Mouse (Mus musculus): ENCODE data around the gene Sept9. TPM values are rescaled to one million over a fixed set of nuclear protein-coding genes. Genes with fewer than 3 reads are reported as not detected.

The Sept9 gene
- polyA plus RNA-seq, 1 experiment from 2014 or later, result 186 TPM

GRCm38 (mm10) chr11:117232032-117232431 is 32.6 kb downstream of the Sept9 start:
- DNase-seq (ENCODE audit: low spot score), result peak; percentile 33
- Histone ChIP-seq H3K36me3 (no peaks in the 10 kb centered on the region), H3K4me3 (peak overlapping the region; percentile 27), H3K27ac (peak overlapping the region; percentile 75; the same call in 1 of the 2 replicates), H3K9me3 (no peaks in the 10 kb centered on the region), H3K27me3 (ENCODE audit: insufficient read depth, poor library complexity, severe bottlenecking) (peaks cover 25% of the 10 kb centered on the region; the same call in 1 of the 2 replicates), H3K4me1 (replicated peaks) (peaks cover 58% of the 10 kb centered on the region)
- WGBS, result 28% methylated on average over 19 of the region's 19 CpGs

GRCm38 (mm10) chr11:117232886-117233458 is 33.5 kb downstream of the Sept9 start:
- Histone ChIP-seq H3K4me1 (replicated peaks) (peaks cover 56% of the 10 kb centered on the region), H3K9me3 (no peaks in the 10 kb centered on the region), H3K4me3 (no peak overlapping the region), H3K36me3 (no peaks in the 10 kb centered on the region), H3K27me3 (ENCODE audit: insufficient read depth, poor library complexity, severe bottlenecking) (peaks cover 25% of the 10 kb centered on the region; the same call in 1 of the 2 replicates), H3K27ac (no peak overlapping the region)
- 63% methylated on average over 10 of the region's 10 CpGs for WGBS
- DNase-seq (ENCODE audit: low spot score), result no peak

DNA sequence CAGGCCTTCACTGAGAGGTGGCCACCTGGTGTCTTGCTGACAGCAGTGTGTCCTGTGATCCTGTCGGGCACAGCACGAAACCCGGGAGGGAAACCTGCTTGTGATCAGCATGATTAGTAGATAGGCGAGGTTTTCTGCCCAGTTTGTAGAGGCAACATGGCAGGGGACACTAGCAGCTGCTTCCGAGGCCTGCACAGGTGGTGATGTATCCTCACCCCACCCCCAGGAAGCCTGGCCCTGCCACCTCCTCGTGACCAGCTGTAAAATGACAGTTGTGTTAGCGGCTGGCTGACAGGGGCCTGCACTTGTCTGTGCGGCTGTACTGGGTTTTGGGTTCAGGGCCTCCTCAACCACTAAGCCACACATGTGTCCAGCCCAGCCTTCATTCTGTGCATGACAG is 34.4 kb downstream of the Sept9 start:
- H3K4me3 ChIP-seq, result no peak overlapping the region
- H3K36me3 ChIP-seq, result no peaks in the 10 kb centered on the region
- WGBS, result 65% methylated on average over 8 of the region's 8 CpGs
- peaks cover 56% of the 10 kb centered on the region for H3K4me1 ChIP-seq (replicated peaks)
- H3K9me3 ChIP-seq, result no peaks in the 10 kb centered on the region
- H3K27me3 ChIP-seq (ENCODE audit: insufficient read depth, poor library complexity, severe bottlenecking), result peaks cover 25% of the 10 kb centered on the region; the same call in 1 of the 2 replicates
- no peak for DNase-seq (ENCODE audit: low spot score)
- no peak overlapping the region for H3K27ac ChIP-seq

GRCm38 (mm10) chr11:117235086-117235897 is 35.8 kb downstream of the Sept9 start:
- H3K27me3 ChIP-seq (ENCODE audit: insufficient read depth, poor library complexity, severe bottlenecking), result peaks cover 25% of the 10 kb centered on the region; the same call in 1 of the 2 replicates
- no peaks in the 10 kb centered on the region for H3K36me3 ChIP-seq
- WGBS, result 57% methylated on average over 12 of the region's 12 CpGs
- H3K9me3 ChIP-seq, result no peaks in the 10 kb centered on the region
- H3K4me3 ChIP-seq, result no peak overlapping the region
- H3K4me1 ChIP-seq (replicated peaks), result peaks cover 56% of the 10 kb centered on the region
- H3K27ac ChIP-seq, result peak overlapping the region; percentile 46; the same call in 1 of the 2 replicates
- no peak for DNase-seq (ENCODE audit: low spot score)

DNA sequence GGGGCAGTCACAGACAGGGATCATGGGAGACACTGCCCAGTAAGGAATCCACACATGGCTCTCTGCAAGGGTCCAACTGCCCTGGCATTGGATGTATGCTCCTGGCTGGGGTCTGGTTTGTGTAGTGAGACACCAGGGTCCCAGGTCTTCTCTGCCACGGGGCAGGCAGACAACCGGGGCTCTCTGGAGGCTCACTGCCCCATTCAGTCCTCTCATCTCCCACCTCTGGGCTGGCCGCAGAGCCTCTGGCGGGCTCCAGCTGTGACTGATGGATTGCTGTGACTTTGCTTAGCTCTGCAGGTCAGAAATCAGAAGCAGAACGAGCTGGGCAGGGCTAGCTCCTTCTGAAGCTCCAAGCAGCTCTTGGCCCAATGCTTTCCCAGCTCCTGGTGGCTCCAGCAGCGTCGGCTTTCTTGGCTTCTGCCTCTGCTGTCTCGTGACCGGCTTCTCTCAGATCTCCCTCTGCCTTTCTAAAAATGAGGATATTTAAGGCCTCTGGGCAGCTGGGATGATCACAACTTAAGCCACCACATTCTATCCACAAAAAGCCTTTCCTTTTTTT is 36.5 kb downstream of the Sept9 start:
- WGBS, result 30% methylated on average over 9 of the region's 9 CpGs
- Histone ChIP-seq H3K9me3 (no peaks in the 10 kb centered on the region), H3K27me3 (ENCODE audit: insufficient read depth, poor library complexity, severe bottlenecking) (peaks cover 25% of the 10 kb centered on the region; the same call in 1 of the 2 replicates), H3K4me3 (no peak overlapping the region), H3K27ac (0 out of 2 replicates have a peak overlapping the region, but pooled peaks have one; percentile 42), H3K36me3 (no peaks in the 10 kb centered on the region), H3K4me1 (replicated peaks) (peaks cover 56% of the 10 kb centered on the region)
- DNase-seq (ENCODE audit: low spot score), result no peak

DNA sequence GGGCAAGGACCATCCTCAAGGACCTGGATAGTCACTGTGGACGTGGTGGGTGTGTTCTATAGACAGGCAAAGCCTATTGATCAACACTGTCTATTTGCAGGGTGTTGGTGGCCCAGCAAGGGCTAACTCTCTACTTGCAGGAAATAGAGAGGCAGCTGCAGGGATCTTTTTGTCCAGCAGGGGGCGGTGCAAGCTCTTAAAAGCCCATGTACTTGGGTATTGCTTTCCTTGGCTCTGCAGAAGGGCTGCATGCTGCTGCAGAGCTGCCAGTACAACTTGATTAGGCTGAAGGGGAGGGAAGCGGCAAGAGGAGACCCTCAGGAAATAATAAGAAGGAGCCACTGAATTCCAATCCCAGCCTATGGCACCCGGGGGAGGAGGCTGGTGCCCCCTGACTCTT is 38.7 kb downstream of the Sept9 start:
- 0 out of 2 replicates have a peak overlapping the region, but pooled peaks have one; percentile 29 for H3K27ac ChIP-seq
- H3K36me3 ChIP-seq, result no peaks in the 10 kb centered on the region
- H3K27me3 ChIP-seq (ENCODE audit: insufficient read depth, poor library complexity, severe bottlenecking), result peaks cover 25% of the 10 kb centered on the region; the same call in 1 of the 2 replicates
- H3K4me3 ChIP-seq, result no peak overlapping the region
- H3K4me1 ChIP-seq (replicated peaks), result peaks cover 39% of the 10 kb centered on the region
- DNase-seq (ENCODE audit: low spot score), result peak; percentile 94
- WGBS, result 2% methylated on average over 4 of the region's 4 CpGs
- no peaks in the 10 kb centered on the region for H3K9me3 ChIP-seq

- H3K36me3 ChIP-seq, result no peaks in the 10 kb centered on the region
- no peak overlapping the region for H3K4me3 ChIP-seq
- H3K27me3 ChIP-seq (ENCODE audit: insufficient read depth, poor library complexity, severe bottlenecking), result peaks cover 11% of the 10 kb centered on the region; the same call in 1 of the 2 replicates
- no peak overlapping the region for H3K27ac ChIP-seq
- H3K9me3 ChIP-seq, result no peaks in the 10 kb centered on the region
- H3K4me1 ChIP-seq (replicated peaks), result peaks cover 24% of the 10 kb centered on the region
- whole genome bisulfite sequencing, result 86% methylated on average over 6 of the region's 6 CpGs
- no peak for DNase-seq (ENCODE audit: low spot score)
Observed at GRCm38 (mm10) chr11:117239617-117240016, 40.2 kb downstream of the Sept9 start.

- 77% methylated on average over 9 of the region's 9 CpGs for WGBS
Observed at GRCm38 (mm10) chr11:117240322-117240721, 40.9 kb downstream of the Sept9 start.

GRCm38 (mm10) chr11:117240861-117241738 is 41.6 kb downstream of the Sept9 start:
- Histone ChIP-seq H3K27me3 (ENCODE audit: insufficient read depth, poor library complexity, severe bottlenecking) (0 out of 2 replicates have a peak, but pooled peaks cover under 1% of the 10 kb centered on the region), H3K36me3 (no peaks in the 10 kb centered on the region), H3K9me3 (no peaks in the 10 kb centered on the region), H3K27ac (no peak overlapping the region), H3K4me1 (replicated peaks) (peaks cover 15% of the 10 kb centered on the region), H3K4me3 (no peak overlapping the region)
- WGBS, result 83% methylated on average over 11 of the region's 11 CpGs
- no peak for DNase-seq (ENCODE audit: low spot score)

More at GRCm38 (mm10) chr11:117240322-117240721, 40.9 kb downstream of the Sept9 start:
- Histone ChIP-seq H3K27me3 (ENCODE audit: insufficient read depth, poor library complexity, severe bottlenecking) (peaks cover 8% of the 10 kb centered on the region; the same call in 1 of the 2 replicates), H3K36me3 (no peaks in the 10 kb centered on the region), H3K9me3 (no peaks in the 10 kb centered on the region), H3K4me1 (replicated peaks) (peaks cover 20% of the 10 kb centered on the region), H3K4me3 (no peak overlapping the region), H3K27ac (no peak overlapping the region)
- no peak for DNase-seq (ENCODE audit: low spot score)

- DNase-seq (ENCODE audit: low spot score), result no peak
- Histone ChIP-seq H3K9me3 (no peaks in the 10 kb centered on the region), H3K4me1 (replicated peaks) (peaks cover 22% of the 10 kb centered on the region), H3K27ac (no peak overlapping the region), H3K4me3 (no peak overlapping the region), H3K36me3 (no peaks in the 10 kb centered on the region), H3K27me3 (ENCODE audit: insufficient read depth, poor library complexity, severe bottlenecking) (no peaks in the 10 kb centered on the region)
- 93% methylated on average over 10 of the region's 10 CpGs for WGBS
Observed at GRCm38 (mm10) chr11:117242339-117243084, 43.1 kb downstream of the Sept9 start.

GRCm38 (mm10) chr11:117243536-117244290 is 44.3 kb downstream of the Sept9 start:
- no peak for DNase-seq (ENCODE audit: low spot score)
- WGBS, result 87% methylated on average over 12 of the region's 12 CpGs
- H3K4me1 ChIP-seq (replicated peaks), result peaks cover 29% of the 10 kb centered on the region
- no peak overlapping the region for H3K27ac ChIP-seq
- H3K9me3 ChIP-seq, result no peaks in the 10 kb centered on the region
- H3K36me3 ChIP-seq, result no peaks in the 10 kb centered on the region
- H3K27me3 ChIP-seq (ENCODE audit: insufficient read depth, poor library complexity, severe bottlenecking), result no peaks in the 10 kb centered on the region
- H3K4me3 ChIP-seq, result no peak overlapping the region

Data from hindbrain, embryonic 10.5 days (tissue).